Mouse (Mus musculus) monocyte, adult 59 days (primary cell): ENCODE measurements around the gene Vps25. TPM values are rescaled to one million over a fixed set of nuclear protein-coding genes. Genes with fewer than 3 reads are reported as not detected.

Source experiments
- total RNA-seq, 2 experiments: library from RNA; stranded (reverse); gene quantifications; one replicate each; pipeline ENCODE4 v1.2.4; 2023

The Vps25 gene
- total RNA-seq, result 10 to 100 TPM; 61.8 to 65.1 TPM

GRCm38 (mm10) chr11:101253613-101254389 lies at the start of gene Vps25:
Gene Vps25 (plus strand): TSS chr11:101253707.

GRCm38 (mm10) chr11:101226065-101226701 lies 27.3 kb upstream of the Vps25 start, which contains the start of gene Ezh1:
Gene Ezh1 (minus strand): TSS chr11:101226463.

GRCm38 (mm10) chr11:101245855-101246701 lies 7.4 kb upstream of the Vps25 start, which contains the start of gene Ramp2:
Gene Ramp2 (plus strand): TSS chr11:101246028.

GRCm38 (mm10) chr11:101259948-101260825 lies 6.7 kb downstream of the Vps25 start, which contains the start of gene Wnk4:
Gene Wnk4 (plus strand): TSS chr11:101260567.

GRCm38 (mm10) chr11:101278223-101279192 lies 25.0 kb downstream of the Vps25 start, which contains the start of the genes Cntd1 and Coa3:
Gene Cntd1 (plus strand): TSS chr11:101279012.
Gene Coa3 (minus strand): TSS chr11:101279114.

GRCm38 (mm10) chr11:101302004-101302798 lies 48.7 kb downstream of the Vps25 start, which contains the start of gene Becn1:
Gene Becn1 (minus strand): TSS chr11:101302286.

Other genes with a start within 250 kb of the Vps25 start
- 10 to 100 TPM; 42.5 to 47.7 TPM for gene Atp6v0a1, start 244.3 kb upstream of the Vps25 start, total RNA-seq
- 10 to 100 TPM; 17.1 to 18.2 TPM for gene Naglu, start 183.7 kb upstream of the Vps25 start, total RNA-seq
- gene Hsd17b1, start 175.3 kb upstream of the Vps25 start, total RNA-seq, result under 1 TPM; 0.52 to 0.60 TPM
- gene Coasy, start 171.1 kb upstream of the Vps25 start, total RNA-seq, result 10 to 100 TPM; 11.9 to 13.8 TPM
- 10 to 100 TPM; 32.7 to 34.7 TPM for gene Mlx, start 166.4 kb upstream of the Vps25 start, total RNA-seq
- gene Psmc3ip, start 158.3 kb upstream of the Vps25 start, total RNA-seq, result under 1 TPM; 0.52 to 0.71 TPM
- gene Retreg3, start 133.8 kb upstream of the Vps25 start, total RNA-seq, result 10 to 100 TPM; 45.1 to 49.4 TPM
- 1 to 10 TPM; 7.3 to 9.3 TPM for gene Tubg1, start 133.8 kb upstream of the Vps25 start, total RNA-seq
- gene Tubg2, start 97.8 kb upstream of the Vps25 start, total RNA-seq, result under 1 TPM; 0.61 to 0.76 TPM
- gene Cntnap1, start 83.2 kb upstream of the Vps25 start, total RNA-seq, result 1 to 10 TPM; 1.2 to 1.8 TPM
- gene Plekhh3, start 82.4 kb upstream of the Vps25 start, total RNA-seq, result 1 to 10 TPM; 8.2 to 9.4 TPM
- gene Ccr10, start 78.3 kb upstream of the Vps25 start, total RNA-seq, result 1 to 10 TPM in 1 of 2 experiments, not detected in 1; 1.0 TPM
- gene Ezh1, start 27.2 kb upstream of the Vps25 start, total RNA-seq, result 10 to 100 TPM; 55.4 to 58.7 TPM
- not detected for gene Ramp2, start 7.7 kb upstream of the Vps25 start, total RNA-seq
- gene Wnk4, start 6.9 kb downstream of the Vps25 start, total RNA-seq, result under 1 TPM in 1 of 2 experiments, not detected in 1; 0.21 TPM
- not detected for gene Cntd1, start 25.3 kb downstream of the Vps25 start, total RNA-seq
- gene Coa3, start 25.4 kb downstream of the Vps25 start, total RNA-seq, result 10 to 100 TPM; 37.7 to 38.0 TPM
- gene Becn1, start 48.6 kb downstream of the Vps25 start, total RNA-seq, result 100 to 1,000 TPM; 158 to 172 TPM
- 10 to 100 TPM; 74.0 to 80.6 TPM for gene Psme3, start 62.5 kb downstream of the Vps25 start, total RNA-seq
- 1 to 10 TPM; 3.5 to 4.1 TPM for gene Aoc2, start 71.4 kb downstream of the Vps25 start, total RNA-seq
- gene Aoc3, start 76.9 kb downstream of the Vps25 start, total RNA-seq, result not detected
- not detected for gene G6pc, start 113.9 kb downstream of the Vps25 start, total RNA-seq
- 10 to 100 TPM in 1 of 2 experiments, 1 to 10 TPM in 1; 9.5 to 13.1 TPM for gene Aarsd1, start 163.9 kb downstream of the Vps25 start, total RNA-seq
- gene Gm27029, start 171.1 kb downstream of the Vps25 start, total RNA-seq, result under 1 TPM in 1 of 2 experiments, not detected in 1; 0.66 TPM
- gene Rundc1, start 171.4 kb downstream of the Vps25 start, total RNA-seq, result 10 to 100 TPM; 12.3 to 12.9 TPM
- gene Ptges3l, start 171.6 kb downstream of the Vps25 start, total RNA-seq, result under 1 TPM; 0.36 to 0.73 TPM
- gene Rpl27, start 188.6 kb downstream of the Vps25 start, total RNA-seq, result 100 to 1,000 TPM in 1 of 2 experiments, 10 to 100 TPM in 1; 49.3 to 126 TPM
- 10 to 100 TPM; 53.4 to 61.1 TPM for gene Ifi35, start 194.7 kb downstream of the Vps25 start, total RNA-seq
- gene Rnd2, start 211.3 kb downstream of the Vps25 start, total RNA-seq, result 1 to 10 TPM in 1 of 2 experiments, under 1 TPM in 1; 0.94 to 1.6 TPM
- 10 to 100 TPM; 31.7 to 40.3 TPM for gene Vat1, start 212.5 kb downstream of the Vps25 start, total RNA-seq